Mouse (Mus musculus) forebrain, embryonic 11.5 days (tissue): ENCODE data around the gene C1qb. TPM values are rescaled to one million over a fixed set of nuclear protein-coding genes. Genes with fewer than 3 reads are reported as not detected.

ENCODE experiments used
- ATAC-seq: fragments of 200-750 bp; cut with Nextera tagmentation; replicated peaks from 2 replicates; pipeline ENCODE4 v1.8.0; 2017; ENCODE audit warnings: moderate TSS enrichment; ENCODE audit not compliant: low FRiP score
- DNase-seq: peaks from one replicate; pipeline ENCODE4 v3.0.0-alpha.2; 2017; ENCODE audit warnings: low spot score
- H3K27ac ChIP-seq: fragments of 300-500 bp; sonication (generic); 2 replicates; pipeline ENCODE4 v1.5.1; 2014; ENCODE audit warnings: low read depth, low read length
- H3K27me3 ChIP-seq: fragments of 300-500 bp; sonication (generic); 2 replicates; pipeline ENCODE4 v1.6.1; 2014; ENCODE audit warnings: mild to moderate bottlenecking, low read length, mixed read lengths; ENCODE audit not compliant: control insufficient read depth, insufficient read depth
- H3K36me3 ChIP-seq: fragments of 300-500 bp; sonication (generic); 2 replicates; pipeline ENCODE4 v1.6.1; 2014; ENCODE audit warnings: mild to moderate bottlenecking, low read length, moderate library complexity, mixed read lengths; ENCODE audit not compliant: control insufficient read depth, insufficient read depth
- H3K4me1 ChIP-seq: fragments of 300-500 bp; sonication (generic); replicated peaks from 2 replicates; pipeline ENCODE4 v1.6.1; 2014; ENCODE audit warnings: low read length, mixed read lengths; ENCODE audit not compliant: control insufficient read depth, insufficient read depth
- H3K4me2 ChIP-seq: fragments of 300-500 bp; sonication (generic); 2 replicates; pipeline ENCODE4 v1.6.1; 2014; ENCODE audit warnings: low read depth, mild to moderate bottlenecking, low read length, moderate library complexity, mixed read lengths; ENCODE audit not compliant: severe bottlenecking
- H3K4me3 ChIP-seq: fragments of 300-500 bp; sonication (generic); 2 replicates; pipeline ENCODE4 v1.5.1; 2014; ENCODE audit warnings: low read depth, low read length
- H3K9ac ChIP-seq: fragments of 300-500 bp; sonication (generic); 2 replicates; pipeline ENCODE4 v1.6.1; 2014; ENCODE audit warnings: low read length
- H3K9me3 ChIP-seq: fragments of 300-500 bp; sonication (generic); 2 replicates; pipeline ENCODE4 v1.6.1; 2016; ENCODE audit warnings: low read length, mixed read lengths; ENCODE audit not compliant: control insufficient read depth
- WGBS: fragments of 180-500 bp; shearing (Covaris S2); extraction: QIAGEN DNeasy Blood & Tissue Kit; methylation state at CpG from one replicate; pipeline ENCODE4 v1.1.7; 2014; 5-methylcytosine and 5-hydroxymethylcytosine counted together
- polyA plus RNA-seq: library from polyadenylated mRNA; unstranded; fragments of >200 nt; fragmentation: Nextera tagmentation; extraction: Ambion mirVana; gene quantifications from 2 replicates; pipeline ENCODE4 v1.2.1, GENCODE M21; 2014

Gene C1qb
- polyA plus RNA-seq, 1 experiment from 2014 or later, result 21.1 TPM

- 0 out of 2 replicates have a peak, but pooled peaks have one; percentile 19 for ATAC-seq
- Histone ChIP-seq H3K9me3 (no peaks in the 10 kb centered on the region), H3K36me3 (no peaks in the 10 kb centered on the region), H3K27me3 (no peaks in the 10 kb centered on the region), H3K4me1 (peaks cover 31% of the 10 kb centered on the region), H3K4me3 (no peak overlapping the region), H3K27ac (peak overlapping the region; percentile 88), H3K9ac (peak overlapping the region; percentile 39), H3K4me2 (peak overlapping the region; percentile 31; the same call in 1 of the 2 replicates)
- DNase-seq, result no peak
- WGBS, result 58% methylated on average over 5 of the region's 5 CpGs
Observed at GRCm38 (mm10) chr4:136865531-136865930, 20.5 kb downstream of the C1qb start.

GRCm38 (mm10) chr4:136864751-136865470, 21.1 kb downstream of the C1qb start:
- WGBS, result 2% methylated on average over 15 of the region's 15 CpGs
- Histone ChIP-seq H3K9ac (peak overlapping the region; percentile 39), H3K4me3 (no peak overlapping the region), H3K27me3 (no peaks in the 10 kb centered on the region), H3K4me2 (peak overlapping the region; percentile 31), H3K4me1 (peaks cover 31% of the 10 kb centered on the region), H3K9me3 (no peaks in the 10 kb centered on the region), H3K27ac (peak overlapping the region; percentile 88), H3K36me3 (no peaks in the 10 kb centered on the region)
- peak; percentile 65 for ATAC-seq
- DNase-seq, result peak; percentile 93

- H3K4me2 ChIP-seq, result no peak overlapping the region
- WGBS, result 43% methylated on average over 9 of the region's 9 CpGs
- H3K9me3 ChIP-seq, result no peaks in the 10 kb centered on the region
- H3K27me3 ChIP-seq, result no peaks in the 10 kb centered on the region
- ATAC-seq (no peak), DNase-seq (no peak)
- H3K4me1 ChIP-seq, result peaks cover 31% of the 10 kb centered on the region
- no peak overlapping the region for H3K9ac ChIP-seq
- H3K36me3 ChIP-seq, result no peaks in the 10 kb centered on the region
- H3K4me3 ChIP-seq, result no peak overlapping the region
- H3K27ac ChIP-seq, result no peak overlapping the region
Observed at GRCm38 (mm10) chr4:136863517-136863916, 22.5 kb downstream of the C1qb start.

GRCm38 (mm10) chr4:136862411-136862810, 23.6 kb downstream of the C1qb start:
- WGBS, result 77% methylated on average over 2 of the region's 2 CpGs
- no peak for DNase-seq
- Histone ChIP-seq H3K4me1 (peaks cover 31% of the 10 kb centered on the region), H3K27me3 (no peaks in the 10 kb centered on the region), H3K4me3 (no peak overlapping the region), H3K27ac (peak overlapping the region; percentile 84), H3K9me3 (no peaks in the 10 kb centered on the region), H3K36me3 (no peaks in the 10 kb centered on the region), H3K4me2 (no peak overlapping the region), H3K9ac (peak overlapping the region; percentile 4)
- ATAC-seq, result no peak

- Histone ChIP-seq H3K9ac (peak overlapping the region; percentile 4), H3K27me3 (no peaks in the 10 kb centered on the region), H3K27ac (peak overlapping the region; percentile 84), H3K9me3 (no peaks in the 10 kb centered on the region), H3K4me2 (no peak overlapping the region), H3K36me3 (no peaks in the 10 kb centered on the region), H3K4me1 (peaks cover 31% of the 10 kb centered on the region), H3K4me3 (no peak overlapping the region)
- 3% methylated on average over 17 of the region's 17 CpGs for WGBS
- DNase-seq (peak; percentile 66), ATAC-seq (peak; percentile 60)
Observed at GRCm38 (mm10) chr4:136861806-136862205, 24.2 kb downstream of the C1qb start.

GRCm38 (mm10) chr4:136860022-136860421, 26.0 kb downstream of the C1qb start:
- ATAC-seq (no peak), DNase-seq (no peak)
- Histone ChIP-seq H3K36me3 (no peaks in the 10 kb centered on the region), H3K27ac (no peak overlapping the region), H3K9ac (no peak overlapping the region), H3K4me2 (no peak overlapping the region), H3K9me3 (no peaks in the 10 kb centered on the region), H3K4me1 (peaks cover 24% of the 10 kb centered on the region), H3K4me3 (no peak overlapping the region), H3K27me3 (no peaks in the 10 kb centered on the region)
- WGBS, result 84% methylated on average over 7 of the region's 7 CpGs

GRCm38 (mm10) chr4:136855081-136855480, 30.9 kb downstream of the C1qb start:
- H3K4me2 ChIP-seq, result no peak overlapping the region
- H3K4me1 ChIP-seq, result no peaks in the 10 kb centered on the region
- H3K9me3 ChIP-seq, result no peaks in the 10 kb centered on the region
- no peak overlapping the region for H3K27ac ChIP-seq
- 30% methylated on average over 6 of the region's 6 CpGs for WGBS
- H3K36me3 ChIP-seq, result no peaks in the 10 kb centered on the region
- ATAC-seq, result no peak
- H3K27me3 ChIP-seq, result no peaks in the 10 kb centered on the region
- H3K9ac ChIP-seq, result no peak overlapping the region
- DNase-seq, result peak; percentile 71
- no peak overlapping the region for H3K4me3 ChIP-seq

GRCm38 (mm10) chr4:136852989-136853388, 33.0 kb downstream of the C1qb start:
- Histone ChIP-seq H3K4me3 (no peak overlapping the region), H3K27ac (no peak overlapping the region), H3K9ac (no peak overlapping the region), H3K4me2 (no peak overlapping the region), H3K36me3 (no peaks in the 10 kb centered on the region), H3K27me3 (no peaks in the 10 kb centered on the region), H3K4me1 (no peaks in the 10 kb centered on the region), H3K9me3 (no peaks in the 10 kb centered on the region)
- 89% methylated on average over 12 of the region's 12 CpGs for WGBS
- DNase-seq, result no peak
- no peak for ATAC-seq

- no peak for ATAC-seq
- no peak overlapping the region for H3K27ac ChIP-seq
- no peak overlapping the region for H3K4me2 ChIP-seq
- no peaks in the 10 kb centered on the region for H3K9me3 ChIP-seq
- 82% methylated on average over 5 of the region's 5 CpGs for WGBS
- no peak overlapping the region for H3K9ac ChIP-seq
- no peak for DNase-seq
- no peak overlapping the region for H3K4me3 ChIP-seq
- no peaks in the 10 kb centered on the region for H3K36me3 ChIP-seq
- H3K27me3 ChIP-seq, result no peaks in the 10 kb centered on the region
- no peaks in the 10 kb centered on the region for H3K4me1 ChIP-seq
Observed at GRCm38 (mm10) chr4:136852119-136852518, 33.9 kb downstream of the C1qb start.
